Mouse (Mus musculus): ENCODE data around the gene Wdr81. TPM values are rescaled to one million over a fixed set of nuclear protein-coding genes. Genes with fewer than 3 reads are reported as not detected.
"Not testable (repeated sequence)": the region's sequence is repeated elsewhere in the genome, so short reads cannot be mapped to it uniquely, and the experiment has no call there.

The Wdr81 gene
- total RNA-seq, 2 experiments from 2014 or later, result 20.0 to 20.7 TPM

GRCm38 (mm10) chr11:75462253-75462783 is 7.8 kb upstream of the Wdr81 start:
- intact Hi-C loops (cut with DNase I), result no loop called here
- DNase-seq (ENCODE audit: low spot score in 2 of 2), result peak; percentile 40 to 43

- no peak for DNase-seq (ENCODE audit: low spot score in 2 of 2)
- intact Hi-C loops (cut with DNase I), result no loop called here
These were observed 7.3 kb upstream of the Wdr81 start for GRCm38 (mm10) chr11:75461743-75462252.

- intact Hi-C loops (cut with DNase I), result no loop called here
- DNase-seq (ENCODE audit: low spot score in 2 of 2), result peak; percentile 100
These were observed 6.6 kb upstream of the Wdr81 start, which contains the start of gene Tlcd2 for GRCm38 (mm10) chr11:75460844-75461742. Tlcd2 (plus strand) TSS chr11:75461715.

- peak; percentile 93 to 94 for DNase-seq (ENCODE audit: low spot score in 2 of 2)
- intact Hi-C loops (cut with DNase I), result no loop called here
These were observed 5.8 kb upstream of the Wdr81 start for GRCm38 (mm10) chr11:75460103-75460843.

- intact Hi-C loops (cut with DNase I), result loop anchor here (5.0 kb wide), 1 partner anchor 57 kb away; no protein-coding TSS in a partner anchor
- DNase-seq (ENCODE audit: low spot score in 2 of 2), result no peak
These were observed 5.2 kb upstream of the Wdr81 start for GRCm38 (mm10) chr11:75459751-75460102.

GRCm38 (mm10) chr11:75459141-75459711 is 4.7 kb upstream of the Wdr81 start:
- DNase-seq (ENCODE audit: low spot score in 2 of 2), result no peak
- intact Hi-C loops (cut with DNase I), result loop anchor here (5.0 kb wide), 1 partner anchor 57 kb away; no protein-coding TSS in a partner anchor

GRCm38 (mm10) chr11:75458628-75459041 is 4.1 kb upstream of the Wdr81 start:
- intact Hi-C loops (cut with DNase I), result loop anchor here (5.0 kb wide), 1 partner anchor 56 kb away; no protein-coding TSS in a partner anchor
- peak in 1 of 2 experiments; percentile 26 for DNase-seq (ENCODE audit: low spot score in 2 of 2)

GRCm38 (mm10) chr11:75458169-75458568 is 3.7 kb upstream of the Wdr81 start:
- intact Hi-C loops (cut with DNase I), result loop anchor here (5.0 kb wide), 1 partner anchor 56 kb away; no protein-coding TSS in a partner anchor
- DNase-seq (ENCODE audit: low spot score in 2 of 2), result peak in 1 of 2 experiments; percentile 54

GRCm38 (mm10) chr11:75456440-75456871 is 1.9 kb upstream of the Wdr81 start:
- intact Hi-C loops (cut with DNase I), result loop anchor here (5.0 kb wide), 1 partner anchor 54 kb away; no protein-coding TSS in a partner anchor
- DNase-seq (ENCODE audit: low spot score in 2 of 2), result no peak

- DNase-seq (ENCODE audit: low spot score in 2 of 2), result not testable (repeated sequence)
- intact Hi-C loops (cut with DNase I), result loop anchor here (5.0 kb wide), 1 partner anchor 54 kb away; no protein-coding TSS in a partner anchor
These were observed 1.5 kb upstream of the Wdr81 start for GRCm38 (mm10) chr11:75455971-75456370.

- DNase-seq (ENCODE audit: low spot score in 2 of 2), result no peak
- intact Hi-C loops (cut with DNase I), result loop anchor here (5.0 kb wide), 1 partner anchor 53 kb away; no protein-coding TSS in a partner anchor
These were observed 672 bp upstream of the Wdr81 start for GRCm38 (mm10) chr11:75455041-75455736.

GRCm38 (mm10) chr11:75452812-75453557 is 1.5 kb downstream of the Wdr81 start:
- intact Hi-C loops (cut with DNase I), result loop anchor here (5.0 kb wide), 1 partner anchor 271 kb away; no protein-coding TSS in a partner anchor

GRCm38 (mm10) chr11:75452081-75452480 is 2.4 kb downstream of the Wdr81 start:
- intact Hi-C loops (cut with DNase I), result loop anchor here (5.0 kb wide), 1 partner anchor 270 kb away; no protein-coding TSS in a partner anchor
- DNase-seq (ENCODE audit: low spot score in 2 of 2), result no peak

More at GRCm38 (mm10) chr11:75452812-75453557, 1.5 kb downstream of the Wdr81 start:
- no peak for DNase-seq (ENCODE audit: low spot score in 2 of 2)

GRCm38 (mm10) chr11:75450936-75451335 is 3.6 kb downstream of the Wdr81 start:
- intact Hi-C loops (cut with DNase I), result loop anchor here (5.0 kb wide), 1 partner anchor 269 kb away; no protein-coding TSS in a partner anchor
- no peak for DNase-seq (ENCODE audit: low spot score in 2 of 2)

GRCm38 (mm10) chr11:75450304-75450908 is 4.1 kb downstream of the Wdr81 start:
- DNase-seq (ENCODE audit: low spot score in 2 of 2), result no peak
- intact Hi-C loops (cut with DNase I), result loop anchor here (5.0 kb wide), 1 partner anchor 268 kb away; no protein-coding TSS in a partner anchor

- DNase-seq (ENCODE audit: low spot score in 2 of 2), result no peak
- intact Hi-C loops (cut with DNase I), result loop anchor here (5.0 kb wide), 1 partner anchor 267 kb away; no protein-coding TSS in a partner anchor
These were observed 4.8 kb downstream of the Wdr81 start for GRCm38 (mm10) chr11:75449695-75450094.

- intact Hi-C loops (cut with DNase I), result no loop called here
- no peak for DNase-seq (ENCODE audit: low spot score in 2 of 2)
These were observed 5.9 kb downstream of the Wdr81 start for GRCm38 (mm10) chr11:75448575-75448974.

All from left cerebral cortex, postnatal 14 days (tissue).